Mouse (Mus musculus) CH12.LX (cell line): ENCODE results near the gene Npc1l1. TPM values are rescaled to one million over a fixed set of nuclear protein-coding genes. Genes with fewer than 3 reads are reported as not detected.

ENCODE experiments used
- DNase-seq: peaks from one replicate; pipeline ENCODE4 v3.0.0-alpha.2; 2013; ENCODE audit errors: extremely low read depth
- H3K27ac ChIP-seq: 2 replicates; pipeline ENCODE4 v1.5.1; 2012; ENCODE audit warnings: low read depth, mild to moderate bottlenecking, control low read depth, moderate library complexity; ENCODE audit not compliant: insufficient read depth
- H3K27me3 ChIP-seq: replicated peaks from 2 replicates; pipeline ENCODE3; 2012; ENCODE audit warnings: inconsistent platforms
- H3K36me3 ChIP-seq, 2 experiments: replicated peaks in 1 of 2; 2 replicates each; pipeline versions ENCODE3 to v1.6.1; 2012; ENCODE audit warnings: inconsistent platforms in 1 of 2, low read length in 1 of 2, mild to moderate bottlenecking in 1 of 2, mixed read lengths in 1 of 2, moderate library complexity in 1 of 2; ENCODE audit not compliant: control insufficient read depth in 1 of 2, insufficient read depth in 1 of 2
- H3K4me1 ChIP-seq, 2 experiments: 2 replicates each; pipeline ENCODE4 v1.6.1; 2012; ENCODE audit warnings: inconsistent platforms in 1 of 2, moderate library complexity in 1 of 2; ENCODE audit not compliant: insufficient read depth in 2 of 2, control insufficient read depth in 1 of 2
- H3K4me2 ChIP-seq: 2 replicates; pipeline ENCODE4 v1.6.1; 2012; ENCODE audit warnings: low read depth, mild to moderate bottlenecking, control low read depth; ENCODE audit not compliant: poor library complexity, insufficient read depth, severe bottlenecking
- H3K4me3 ChIP-seq, 3 experiments: fragments of 150-350 bp in 1 of 3; sonication (generic) in 1 of 3; replicated peaks in 1 of 3; 2 replicates each; pipeline versions ENCODE3 to v1.5.1; 2011 to 2012; ENCODE audit warnings: low read depth in 2 of 3, low read length in 2 of 3, mild to moderate bottlenecking in 2 of 3, moderate library complexity in 2 of 3, control low read depth in 1 of 3, improper control_type of control experiment in 1 of 3, inconsistent platforms in 1 of 3, mixed read lengths in 1 of 3; ENCODE audit not compliant: poor library complexity in 1 of 3
- H3K79me2 ChIP-seq: replicated peaks from 2 replicates; pipeline ENCODE4 v1.6.1; 2012; ENCODE audit warnings: mild to moderate bottlenecking, moderate library complexity; ENCODE audit not compliant: control insufficient read depth, poor library complexity, insufficient read depth, severe bottlenecking; ENCODE audit errors: extremely low read depth
- H3K9ac ChIP-seq: 2 replicates; pipeline ENCODE4 v1.6.1; 2012; ENCODE audit warnings: low read depth, mild to moderate bottlenecking, control low read depth, moderate library complexity; ENCODE audit not compliant: insufficient read depth
- H3K9me3 ChIP-seq: replicated peaks from 2 replicates; pipeline ENCODE3; 2012; ENCODE audit warnings: low read length, inconsistent platforms, mixed read lengths
- BHLHE40 ChIP-seq: IDR thresholded peaks from 2 replicates; pipeline ENCODE4 v1.6.1; 2011; ENCODE audit warnings: mild to moderate bottlenecking, low read depth, low read length, improper control_type of control experiment
- CHD1 ChIP-seq: IDR thresholded peaks from 2 replicates; pipeline ENCODE4 v1.6.1; 2012; ENCODE audit warnings: low read depth, low read length, improper control_type of control experiment, inconsistent platforms
- CHD2 ChIP-seq: IDR thresholded peaks from 2 replicates; pipeline ENCODE4 v1.6.1; 2011; ENCODE audit warnings: low read length, improper control_type of control experiment
- ELF1 ChIP-seq: IDR thresholded peaks from 2 replicates; pipeline ENCODE4 v1.6.1; 2014; ENCODE audit warnings: low read depth, mild to moderate bottlenecking, inconsistent platforms, low read length, improper control_type of control experiment
- EP300 ChIP-seq: IDR thresholded peaks from 2 replicates; pipeline ENCODE4 v1.6.1; 2011; ENCODE audit warnings: low read length, improper control_type of control experiment
- ETS1 ChIP-seq: conservative IDR thresholded peaks from 2 replicates; pipeline ENCODE4 v1.6.1; 2012; ENCODE audit warnings: low read depth, mild to moderate bottlenecking, inconsistent platforms, low read length, improper control_type of control experiment, moderate library complexity
- JUN ChIP-seq: IDR thresholded peaks from 2 replicates; pipeline ENCODE4 v1.6.1; 2011; ENCODE audit warnings: low read depth, mild to moderate bottlenecking, low read length, improper control_type of control experiment, moderate library complexity; ENCODE audit not compliant: insufficient read depth
- JUND ChIP-seq: conservative IDR thresholded peaks from 2 replicates; pipeline ENCODE4 v1.6.1; 2011; ENCODE audit warnings: low read depth, low read length, improper control_type of control experiment
- MAFK ChIP-seq: IDR thresholded peaks from 2 replicates; pipeline ENCODE4 v1.6.1; 2011; ENCODE audit warnings: low read length, improper control_type of control experiment; ENCODE audit not compliant: insufficient replicate concordance
- MAZ ChIP-seq: IDR thresholded peaks from 2 replicates; pipeline ENCODE4 v1.6.1; 2012; ENCODE audit warnings: low read depth, mild to moderate bottlenecking, inconsistent platforms, low read length, improper control_type of control experiment, moderate library complexity
- MEF2A ChIP-seq: IDR thresholded peaks from 2 replicates; pipeline ENCODE4 v1.6.1; 2014; ENCODE audit warnings: low read depth, mild to moderate bottlenecking, inconsistent platforms, low read length, improper control_type of control experiment, borderline replicate concordance
- MYC ChIP-seq: IDR thresholded peaks from 2 replicates; pipeline ENCODE4 v1.6.1; 2011; ENCODE audit warnings: low read depth, mild to moderate bottlenecking, improper control_type of control experiment, low read length
- PAX5 ChIP-seq: IDR thresholded peaks from 2 replicates; pipeline ENCODE4 v1.6.1; 2012; ENCODE audit warnings: low read length, inconsistent platforms, mixed read lengths
- POLR2AphosphoS2 ChIP-seq: IDR thresholded peaks from 2 replicates; pipeline ENCODE4 v1.6.1; 2011; ENCODE audit warnings: low read depth, low read length, improper control_type of control experiment
- RAD21 ChIP-seq: IDR thresholded peaks from 2 replicates; pipeline ENCODE4 v1.6.1; 2011; ENCODE audit warnings: low read depth, mild to moderate bottlenecking, low read length, improper control_type of control experiment, moderate library complexity
- RCOR1 ChIP-seq: conservative IDR thresholded peaks from 2 replicates; pipeline ENCODE4 v1.6.1; 2012; ENCODE audit warnings: low read depth, mild to moderate bottlenecking, inconsistent platforms, low read length, improper control_type of control experiment
- SIN3A ChIP-seq: IDR thresholded peaks from 2 replicates; pipeline ENCODE4 v1.6.1; 2012; ENCODE audit warnings: low read length, improper control_type of control experiment, inconsistent platforms
- SMC3 ChIP-seq: IDR thresholded peaks from 2 replicates; pipeline ENCODE4 v1.6.1; 2011; ENCODE audit warnings: low read depth, low read length, improper control_type of control experiment
- TBP ChIP-seq: conservative IDR thresholded peaks from 2 replicates; pipeline ENCODE4 v1.6.1; 2011; ENCODE audit warnings: low read depth, low read length, improper control_type of control experiment
- TCF12 ChIP-seq: IDR thresholded peaks from 2 replicates; pipeline ENCODE4 v1.6.1; 2014; ENCODE audit warnings: low read depth, mild to moderate bottlenecking, inconsistent platforms, low read length, improper control_type of control experiment
- UBTF ChIP-seq: IDR thresholded peaks from 2 replicates; pipeline ENCODE4 v1.6.1; 2012; ENCODE audit warnings: low read depth, mild to moderate bottlenecking, inconsistent platforms, low read length, improper control_type of control experiment, moderate library complexity
- USF1 ChIP-seq: IDR thresholded peaks from 2 replicates; pipeline ENCODE4 v1.6.1; 2014; ENCODE audit warnings: low read depth, mild to moderate bottlenecking, inconsistent platforms, low read length, improper control_type of control experiment
- ZC3H11A ChIP-seq: IDR thresholded peaks from 2 replicates; pipeline ENCODE4 v1.6.1; 2012; ENCODE audit warnings: low read depth, mild to moderate bottlenecking, inconsistent platforms, low read length, improper control_type of control experiment
- ZMIZ1 ChIP-seq: IDR thresholded peaks from 2 replicates; pipeline ENCODE4 v1.6.1; 2012; ENCODE audit warnings: low read depth, mild to moderate bottlenecking, inconsistent platforms, low read length, improper control_type of control experiment
- ZNF384 ChIP-seq: IDR thresholded peaks from 2 replicates; pipeline ENCODE4 v1.6.1; 2012; ENCODE audit warnings: low read depth, low read length, improper control_type of control experiment, inconsistent platforms
- dilution Hi-C: fragments of 300-500 bp; cut with MboI; formaldehyde crosslinking; loops from 2 replicates; pipeline ENCODE4 v1.14.3; 2020; ENCODE audit warnings: low sequenced_read_pairs; ENCODE audit not compliant: extremely low pct_unique_long_range_greater_than_20kb, extremely low pct_ligation_motif_present
- in situ Hi-C: fragments of 300-500 bp; cut with MboI; formaldehyde crosslinking; loops from 3 replicates; pipeline ENCODE4 v1.14.3; 2019; ENCODE audit warnings: low sequenced_read_pairs, low pct_ligation_motif_present, low pct_unique_long_range_greater_than_20kb, mixed read lengths
- polyA plus RNA-seq: library from polyadenylated mRNA; unstranded; fragments of >175 nt; gene quantifications from 2 replicates; pipeline ENCODE4 v1.2.1, GENCODE M21; 2012; ENCODE audit warnings: low read depth; ENCODE audit not compliant: insufficient read length
- total RNA-seq, 2 experiments: library from RNA; depleted of rRNA; stranded (reverse); fragments of 300-350 nt in 1 of 2; fragments of >200 nt in 1 of 2; gene quantifications; 2 replicates each; pipeline ENCODE4 v1.2.3; 2012 to 2014

Npc1l1 gene
- not detected in 2 replicates for total RNA-seq (2012; rRNA removed)
- 0.05 TPM in 1 of 2 replicates, not detected in the other for total RNA-seq (2014; rRNA removed)
- 0.05 and 0.09 TPM in 2 replicates for polyA plus RNA-seq

DNA sequence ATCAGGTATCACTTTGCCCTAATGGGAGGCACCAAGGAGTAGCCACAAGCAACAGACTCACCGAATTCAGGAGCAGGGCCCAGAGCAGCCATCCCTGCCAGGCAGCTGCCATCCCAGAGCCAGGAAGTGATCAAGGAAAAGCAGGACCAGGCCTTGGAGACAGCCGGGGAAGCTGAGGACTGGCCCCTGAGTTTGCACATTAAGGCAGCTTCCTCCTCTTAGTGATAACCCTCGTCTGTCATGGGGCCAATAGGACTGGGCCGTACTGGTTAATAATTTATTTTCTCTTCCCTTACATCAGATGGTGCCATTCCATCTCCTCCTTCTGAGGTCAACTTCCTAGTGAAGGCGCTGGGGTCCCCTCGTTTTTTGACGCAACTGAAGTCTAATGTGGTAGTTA lies at the start of gene Npc1l1:
TSS of gene Npc1l1 (minus strand) at position 132 of the 400 bp plus-strand sequence.
- TF ChIP-seq JUND: no peak
- TF ChIP-seq ZMIZ1: no peak
- TF ChIP-seq EP300: no peak
- no peak for TF ChIP-seq RCOR1
- TF ChIP-seq MAZ: no peak
- TF ChIP-seq MEF2A: no peak
- no peak for TF ChIP-seq ZC3H11A
- TF ChIP-seq ZNF384: no peak
- no peak for TF ChIP-seq UBTF
- TF ChIP-seq ELF1: no peak
- no peak for TF ChIP-seq SMC3
- no peak for TF ChIP-seq JUN
- no peak for TF ChIP-seq TCF12
- TF ChIP-seq MAFK: no peak
- TF ChIP-seq ETS1: no peak
- no peak for TF ChIP-seq SIN3A
- TF ChIP-seq PAX5: no peak
- no peak for TF ChIP-seq POLR2AphosphoS2
- no peak for TF ChIP-seq TBP
- no peak for TF ChIP-seq BHLHE40
- peaks cover 10% of the 10 kb centered on the region for H3K9me3 ChIP-seq
- H3K36me3 ChIP-seq: no peaks in the 10 kb centered on the region
- no peak within 1 kb of the TSS for H3K9ac ChIP-seq
- peaks cover 73% of the 10 kb centered on the region for H3K27me3 ChIP-seq
- peaks cover 0 to 4% of the 10 kb centered on the region in 2 experiments; a peak in 1 of 4 replicates for H3K4me1 ChIP-seq
- DNase-seq: no peak
- dilution Hi-C loops (no loop called here), in situ Hi-C loops (loop anchor here (5.0 kb wide), 1 partner anchor 37 kb away; the partner anchor contains the start of gene Ddx56)
- no peak within 1 kb of the TSS for H3K4me3 ChIP-seq
- H3K4me2 ChIP-seq: no peak within 1 kb of the TSS
- no peak within 1 kb of the TSS for H3K27ac ChIP-seq
- no peaks in the 10 kb centered on the region for H3K79me2 ChIP-seq

DNA sequence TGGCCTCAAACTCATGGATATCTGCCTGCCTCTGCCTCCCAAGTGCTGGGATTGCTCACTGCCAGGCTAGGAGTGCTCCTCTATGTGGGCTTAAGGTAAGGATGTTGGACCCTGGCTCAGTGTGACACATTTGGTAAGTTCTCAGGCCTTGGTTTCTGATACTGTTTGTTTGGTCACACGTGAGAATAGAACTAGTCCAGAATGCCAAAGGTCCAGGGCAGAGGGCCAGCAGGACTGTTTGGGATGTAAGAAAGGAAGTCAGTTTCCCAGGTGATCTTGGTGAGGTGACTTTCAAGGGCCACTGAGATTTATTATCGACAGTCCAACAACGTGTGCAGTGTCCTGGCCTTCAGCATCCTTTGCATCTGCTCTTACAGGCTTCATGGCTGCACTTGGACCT lies 46.5 kb upstream of the Npc1l1 start:
- H3K4me3 ChIP-seq: no peak overlapping the region
- H3K4me2 ChIP-seq: no peak overlapping the region
- H3K79me2 ChIP-seq: peaks cover 16% of the 10 kb centered on the region; the same call in 1 of the 2 replicates
- peaks cover 9 to 19% of the 10 kb centered on the region in 2 experiments for H3K36me3 ChIP-seq
- no peak overlapping the region for H3K27ac ChIP-seq
- no peak for DNase-seq
- in situ Hi-C loops: no loop called here
- peaks cover 3 to 18% of the 10 kb centered on the region in 2 experiments for H3K4me1 ChIP-seq
- peaks cover 3% of the 10 kb centered on the region for H3K27me3 ChIP-seq
- H3K9ac ChIP-seq: no peak overlapping the region
- no peak for TF ChIP-seq TCF12
- no peak for TF ChIP-seq BHLHE40
- TF ChIP-seq CHD2: no peak
- TF ChIP-seq MAFK: no peak
- no peak for TF ChIP-seq CHD1
- no peak for TF ChIP-seq USF1
- TF ChIP-seq MYC: no peak
- TF ChIP-seq UBTF: no peak
- TF ChIP-seq ETS1: no peak
- no peak for TF ChIP-seq ZMIZ1
- no peak for TF ChIP-seq RAD21
- no peak for TF ChIP-seq MAZ
- TF ChIP-seq TBP: no peak
- H3K9me3 ChIP-seq: peaks cover 16% of the 10 kb centered on the region
- dilution Hi-C loops: no loop called here
